Mouse (Mus musculus) kidney, postnatal 25 days (tissue): ENCODE results near the gene Cebpzos.

Source experiments
- DNase-seq, 2 experiments: peaks; one replicate each; pipeline ENCODE4 v3.0.0; 2021; ENCODE audit warnings: mixed read lengths in 2 of 2

Gene Cebpzos

DNA sequence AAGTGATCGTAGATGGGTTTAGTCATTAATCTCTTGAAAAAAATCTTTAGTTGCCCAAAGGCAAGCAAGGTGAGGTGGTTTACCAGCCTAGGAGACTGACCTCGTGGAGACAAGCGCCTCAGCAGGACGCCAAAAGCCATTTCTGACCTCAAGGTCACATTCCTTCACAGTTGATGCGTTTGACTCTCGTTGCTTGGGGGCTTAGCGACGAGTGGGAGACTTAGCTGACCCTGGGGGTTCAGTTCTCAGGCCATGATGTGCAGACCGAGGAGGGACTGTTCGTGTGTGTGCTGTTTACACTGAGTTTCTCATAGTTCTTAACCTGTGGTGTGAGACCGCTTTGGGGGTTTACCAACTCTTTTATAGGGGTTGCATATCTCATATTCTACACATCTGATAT lies 26.3 kb downstream of the Cebpzos start:
- no peak for DNase-seq

DNA sequence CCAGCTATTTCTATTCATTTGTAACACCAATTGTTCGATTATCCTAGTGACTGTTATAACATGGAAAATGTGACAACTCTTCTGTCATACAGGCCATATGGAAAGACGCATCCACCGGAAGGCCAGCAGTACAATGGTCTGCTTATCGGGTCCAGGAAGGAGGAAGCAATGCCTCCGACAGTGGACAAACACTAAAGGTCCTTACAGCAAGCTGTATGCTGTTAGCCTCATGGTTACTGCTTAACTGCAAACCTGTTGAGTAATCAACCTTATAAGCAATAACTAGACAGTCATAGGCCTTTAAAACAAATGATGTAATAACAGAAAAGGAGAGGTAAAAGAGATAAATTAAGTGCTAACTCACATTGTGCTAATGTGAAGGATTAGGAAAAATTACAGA lies 34.9 kb downstream of the Cebpzos start:
- DNase-seq = no peak

DNA sequence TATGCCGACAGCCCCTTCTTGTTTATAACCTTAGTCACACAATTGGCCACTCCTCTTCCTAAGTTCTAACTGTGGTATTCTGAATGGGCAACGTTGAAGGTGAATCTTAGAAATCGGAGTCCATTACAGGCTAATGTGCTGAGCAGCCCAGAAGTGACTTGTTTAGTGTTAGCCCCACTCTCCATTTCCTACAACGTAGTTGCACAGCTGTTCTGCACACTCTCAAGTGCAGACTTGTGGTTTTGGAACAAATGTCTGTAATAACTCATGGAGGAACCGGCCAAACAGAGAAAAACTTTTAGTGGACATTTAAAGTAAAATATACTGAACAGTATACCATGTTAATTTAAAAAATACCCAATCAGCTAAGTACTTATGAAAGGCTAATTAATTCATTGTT lies 35.8 kb downstream of the Cebpzos start:
- DNase-seq = no peak

DNA sequence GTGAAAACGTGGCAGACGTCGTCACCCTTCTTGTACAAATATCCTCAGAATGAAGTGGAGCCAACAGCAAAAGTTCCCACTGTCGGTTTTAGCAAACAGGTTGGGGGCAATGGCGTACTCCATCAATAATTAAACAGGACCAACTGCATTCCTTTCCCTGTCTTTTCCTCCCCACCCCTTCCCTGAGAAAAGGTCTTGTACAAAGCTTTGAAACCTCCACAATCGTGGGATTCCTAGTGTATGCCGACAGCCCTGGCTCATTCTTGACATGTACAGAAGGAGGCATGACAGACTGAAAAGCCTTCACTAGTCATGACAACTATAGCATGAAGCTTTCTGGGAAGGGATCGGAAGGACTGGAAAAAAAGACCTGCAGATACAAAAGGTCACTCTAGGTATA lies 36.9 kb downstream of the Cebpzos start:
- no peak for DNase-seq

DNA sequence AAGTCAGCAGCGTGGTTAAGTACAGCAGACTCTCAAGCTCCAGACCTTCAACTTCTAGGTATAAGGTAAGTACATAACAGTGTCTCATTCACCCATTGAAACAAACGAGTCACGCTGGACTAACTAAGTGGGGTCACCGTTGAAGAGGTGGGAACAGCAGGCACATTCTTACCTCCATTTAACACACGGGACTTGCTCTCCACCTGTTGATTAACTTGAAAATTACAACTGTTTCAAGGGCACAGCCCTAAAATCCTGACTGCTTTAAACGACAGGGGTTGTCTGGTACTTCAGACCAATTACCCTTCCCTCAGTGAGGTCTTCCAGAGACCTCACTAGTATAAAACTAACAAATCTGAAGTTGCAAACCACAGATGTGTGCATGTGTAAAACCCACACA lies 43.2 kb downstream of the Cebpzos start:
- no peak for DNase-seq

DNA sequence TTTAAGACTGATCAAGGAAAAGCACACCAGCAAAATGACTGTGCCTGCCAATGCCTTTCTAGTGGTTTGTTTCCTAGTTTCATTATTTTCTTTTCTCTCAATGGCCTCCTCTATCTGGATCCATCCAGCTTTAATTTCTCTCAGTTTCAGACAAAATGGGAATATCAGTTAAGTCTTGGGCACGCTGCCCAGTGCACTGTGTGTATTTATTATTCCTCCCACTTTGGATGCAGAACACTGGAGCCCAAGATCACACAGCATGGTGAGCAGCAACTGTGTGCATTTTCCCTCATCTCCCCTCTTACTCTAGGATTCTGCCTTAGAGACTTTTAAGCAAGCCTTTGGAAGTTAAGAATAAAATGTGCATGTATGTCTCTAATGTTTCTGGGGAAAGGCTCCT lies 48.1 kb downstream of the Cebpzos start:
- DNase-seq = no peak

DNA sequence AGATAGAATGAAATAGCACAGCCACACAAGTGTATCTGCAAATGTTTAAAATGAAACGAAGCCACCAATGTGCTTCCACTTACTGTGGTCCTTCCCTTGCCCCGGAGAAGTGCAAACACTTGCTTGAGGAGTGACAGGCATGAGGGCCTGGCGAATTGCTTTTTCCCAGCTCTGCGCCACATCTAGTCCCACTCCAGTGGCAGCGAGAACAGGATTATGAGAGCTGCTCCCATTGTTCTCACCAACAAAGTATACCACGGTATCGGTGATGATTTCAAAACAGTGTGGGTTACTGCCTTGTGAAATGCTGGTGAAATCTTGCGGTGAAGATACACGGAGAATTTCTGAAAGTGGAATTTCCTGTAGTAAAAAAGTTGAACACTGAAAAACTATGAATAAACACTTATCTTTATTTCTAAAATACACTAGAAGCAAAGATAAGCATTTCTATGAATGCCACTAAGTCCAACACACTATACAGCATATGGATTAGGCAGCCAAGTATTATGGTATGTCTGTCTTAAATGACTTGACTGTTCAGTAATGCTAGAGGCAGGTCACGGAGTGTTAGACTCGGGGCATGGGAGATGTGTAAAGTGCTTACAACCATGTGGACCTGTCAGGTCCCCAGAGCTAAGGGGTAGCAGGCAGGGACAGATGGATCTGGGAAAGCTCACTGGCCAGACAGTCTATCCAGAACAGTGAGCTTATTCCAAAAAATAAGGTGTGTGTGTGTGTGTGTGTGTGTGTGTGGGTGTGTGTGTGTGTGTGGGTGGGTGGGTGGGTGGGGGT lies 50.0 kb downstream of the Cebpzos start:
- no peak for DNase-seq

DNA sequence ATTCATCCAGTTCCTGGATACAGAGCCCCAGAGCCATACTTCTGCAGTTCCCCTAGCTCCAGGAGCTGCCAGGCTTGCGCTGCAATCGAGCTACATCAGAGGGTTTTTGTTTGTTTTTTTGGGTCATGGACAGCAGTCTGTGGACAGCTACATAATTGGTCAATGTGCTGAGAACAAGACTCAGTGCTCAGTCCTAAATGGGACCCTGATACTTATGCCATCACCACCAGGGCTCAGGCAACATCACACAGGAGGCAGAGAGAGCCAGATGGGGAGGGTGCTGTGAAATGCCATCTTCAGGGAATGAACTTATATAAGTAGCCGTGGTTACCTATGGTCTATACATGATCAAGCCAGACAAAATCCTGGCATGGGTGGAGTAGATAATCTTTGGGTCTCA lies 52.2 kb downstream of the Cebpzos start:
- no peak for DNase-seq
